10 mouse cellular contexts compared by ENCODE assay signal in genomic region chr4:100169683-100170082, GRCm38 (mm10).
DNase-seq lines count a peak whose midpoint lies in the region; ATAC-seq and TF ChIP-seq lines count a peak whose summit lies in the region.
"Had no signal": no experiment of that assay in that cellular context is flagged by ENCODE, and none has a peak within 500 bp of the region (broad histone marks: within the 10 kb centered on the region; RNA-seq: fewer than 3 reads in every experiment).

No protein-coding gene starts in this region.

- peaks cover 39% of the 10 kb centered on the region for H3K4me1 ChIP-seq in intestine, embryonic 14.5 days (replicated peaks; ENCODE audit: control insufficient read depth, insufficient read depth, low read length)
- no peaks in the 10 kb centered on the region for H3K4me1 ChIP-seq in intestine, postnatal 0 days (replicated peaks; ENCODE audit: control insufficient read depth, insufficient read depth, low read length)
- H3K4me1 ChIP-seq in embryonic facial prominence, embryonic 12.5 days: peaks cover 37% of the 10 kb centered on the region
- no peaks in the 10 kb centered on the region for H3K4me1 ChIP-seq in forebrain, postnatal 0 days (ENCODE audit: insufficient read depth)

- no peak overlapping the region; the same call in 1 of the 2 replicates for H3K4me2 ChIP-seq in intestine, embryonic 14.5 days (ENCODE audit: low read length)
- H3K4me2 ChIP-seq in intestine, postnatal 0 days (replicated peaks; ENCODE audit: low read depth): no peak overlapping the region
- H3K4me2 ChIP-seq in embryonic facial prominence, embryonic 12.5 days (replicated peaks): peak overlapping the region; percentile 31; the same call in 1 of the 2 replicates
- H3K4me2 ChIP-seq in forebrain, postnatal 0 days (ENCODE audit: low read depth): no peak overlapping the region
- H3K4me2 ChIP-seq: liver, embryonic 11.5 days had no signal

- H3K27ac ChIP-seq in intestine, embryonic 14.5 days (ENCODE audit: low read depth): peak overlapping the region; percentile 47; the same call in 1 of the 2 replicates
- H3K27ac ChIP-seq in intestine, postnatal 0 days (ENCODE audit: low read depth, low read length): no peak overlapping the region
- H3K27ac ChIP-seq in embryonic facial prominence, embryonic 12.5 days: peak overlapping the region; percentile 73
- H3K27ac ChIP-seq in forebrain, postnatal 0 days (ENCODE audit: low read depth, low read length): peak overlapping the region; percentile 15; the same call in 1 of the 2 replicates

- H3K4me3 ChIP-seq in intestine, embryonic 14.5 days (ENCODE audit: low read depth, low read length): no peak overlapping the region
- H3K4me3 ChIP-seq in intestine, postnatal 0 days (ENCODE audit: low read depth, low read length): no peak overlapping the region
- no peak overlapping the region for H3K4me3 ChIP-seq in embryonic facial prominence, embryonic 12.5 days
- H3K4me3 ChIP-seq in forebrain, postnatal 0 days (ENCODE audit: low read depth, low read length): no peak overlapping the region

- no peak overlapping the region for H3K9ac ChIP-seq in intestine, embryonic 14.5 days (ENCODE audit: low read length)
- no peak overlapping the region for H3K9ac ChIP-seq in intestine, postnatal 0 days (ENCODE audit: low read depth, low read length)
- H3K9ac ChIP-seq in embryonic facial prominence, embryonic 12.5 days: no peak overlapping the region
- no peak overlapping the region for H3K9ac ChIP-seq in forebrain, postnatal 0 days

- H3K36me3 ChIP-seq in intestine, embryonic 14.5 days (ENCODE audit: control insufficient read depth, insufficient read depth, low read length): no peaks in the 10 kb centered on the region
- H3K36me3 ChIP-seq in intestine, postnatal 0 days (ENCODE audit: control insufficient read depth, insufficient read depth): no peaks in the 10 kb centered on the region
- H3K36me3 ChIP-seq in embryonic facial prominence, embryonic 12.5 days: no peaks in the 10 kb centered on the region
- no peaks in the 10 kb centered on the region for H3K36me3 ChIP-seq in forebrain, postnatal 0 days (ENCODE audit: insufficient read depth)

- WGBS in intestine, embryonic 14.5 days: 35% methylated on average over 5 of the region's 5 CpGs
- WGBS in intestine, postnatal 0 days: 60% methylated on average over 5 of the region's 5 CpGs
- WGBS in embryonic facial prominence, embryonic 12.5 days: 47% methylated on average over 5 of the region's 5 CpGs
- 43% methylated on average over 5 of the region's 5 CpGs for WGBS in forebrain, postnatal 0 days

- 0 out of 2 replicates have a peak, but pooled peaks have one; percentile 43 for ATAC-seq in intestine, embryonic 14.5 days (replicated peaks; ENCODE audit: low FRiP score, low TSS enrichment, low read depth)
- no peak for ATAC-seq in intestine, postnatal 0 days
- peak; percentile 68 for ATAC-seq in embryonic facial prominence, embryonic 12.5 days (ENCODE audit: insufficient number of reproducible peaks, insufficient read depth, low FRiP score, low TSS enrichment)
- peak; percentile 76 for ATAC-seq in forebrain, postnatal 0 days
- ATAC-seq in monocyte, adult 5-6 weeks (replicated peaks; ENCODE audit: insufficient number of reproducible peaks, low FRiP score, low TSS enrichment, poor library complexity, severe bottlenecking): no peak

- no peak for DNase-seq in intestine, embryonic 14.5 days (ENCODE audit: low spot score)
- no peak for DNase-seq in forebrain, postnatal 0 days
- DNase-seq in lung, postnatal 36 days: peak; percentile 10
- no peak for DNase-seq in cerebellum, adult 9-10 months
- no peak for DNase-seq in thymus, postnatal 4 days
- DNase-seq: adrenal gland, adult 2 months had no signal

- no peak for TF ChIP-seq CTCF in intestine, postnatal 0 days (IDR thresholded peaks at IDR 0.05; ENCODE audit: low read depth)
- no peak for TF ChIP-seq CTCF in forebrain, postnatal 0 days (IDR thresholded peaks at IDR 0.05; ENCODE audit: low read depth)

- H3K27me3 ChIP-seq in intestine, embryonic 14.5 days (replicated peaks; ENCODE audit: control insufficient read depth, insufficient read depth, low read length): no peaks in the 10 kb centered on the region
- no peaks in the 10 kb centered on the region for H3K27me3 ChIP-seq in intestine, postnatal 0 days (replicated peaks; ENCODE audit: control insufficient read depth, insufficient read depth, low read length)
- no peaks in the 10 kb centered on the region for H3K27me3 ChIP-seq in embryonic facial prominence, embryonic 12.5 days
- H3K27me3 ChIP-seq in forebrain, postnatal 0 days (ENCODE audit: insufficient read depth, low read length): no peaks in the 10 kb centered on the region

- H3K9me3 ChIP-seq in intestine, embryonic 14.5 days (ENCODE audit: control insufficient read depth, low read length): no peaks in the 10 kb centered on the region
- H3K9me3 ChIP-seq in intestine, postnatal 0 days (ENCODE audit: control insufficient read depth): no peaks in the 10 kb centered on the region
- no peaks in the 10 kb centered on the region for H3K9me3 ChIP-seq in embryonic facial prominence, embryonic 12.5 days
- no peaks in the 10 kb centered on the region for H3K9me3 ChIP-seq in forebrain, postnatal 0 days (ENCODE audit: low read length)

Comparison
In these comparisons a context has a peak if more than half of its experiments do, and no peak if none do; other contexts are left out.
1. ATAC-seq: peak in intestine, embryonic 14.5 days (single experiment), embryonic facial prominence, embryonic 12.5 days (single experiment) and forebrain, postnatal 0 days (single experiment); none in intestine, postnatal 0 days (single experiment) and monocyte, adult 5-6 weeks (single experiment).